Mouse (Mus musculus) ES-E14 (cell line): Measurements from ENCODE around the gene Ostm1. TPM values are rescaled to one million over a fixed set of nuclear protein-coding genes. Genes with fewer than 3 reads are reported as not detected.

Experiments
- DNase-seq: peaks from one replicate; pipeline ENCODE4 v3.0.0-alpha.2; 2013; ENCODE audit warnings: low read depth, low spot score
- H3K27ac ChIP-seq: 2 replicates; pipeline ENCODE4 v1.5.1; 2012; ENCODE audit warnings: low read depth, mild to moderate bottlenecking, low read length, moderate library complexity, mixed read lengths; ENCODE audit not compliant: poor library complexity, insufficient read depth, severe bottlenecking
- H3K36me3 ChIP-seq: 2 replicates; pipeline ENCODE4 v1.6.1; 2012; ENCODE audit warnings: mild to moderate bottlenecking, low read length, moderate library complexity, mixed read lengths; ENCODE audit not compliant: control insufficient read depth, poor library complexity, insufficient read depth, severe bottlenecking
- H3K4me1 ChIP-seq, 2 experiments: fragments of 150-350 bp in 1 of 2; sonication (generic) in 1 of 2; 2 replicates each; pipeline ENCODE4 v1.6.1; 2012; ENCODE audit warnings: low read length in 2 of 2, mild to moderate bottlenecking in 1 of 2, mixed read lengths in 1 of 2; ENCODE audit not compliant: control insufficient read depth in 2 of 2, insufficient read depth in 2 of 2, poor library complexity in 1 of 2
- H3K4me3 ChIP-seq, 2 experiments: fragments of 150-350 bp in 1 of 2; sonication (generic) in 1 of 2; 2 replicates each; pipeline ENCODE4 v1.5.1; 2012; ENCODE audit warnings: low read length in 2 of 2, low read depth in 1 of 2, mild to moderate bottlenecking in 1 of 2, mixed read lengths in 1 of 2; ENCODE audit not compliant: insufficient read depth in 1 of 2, poor library complexity in 1 of 2, severe bottlenecking in 1 of 2
- H3K9ac ChIP-seq: 2 replicates; pipeline ENCODE4 v1.6.1; 2012; ENCODE audit warnings: low read depth, mild to moderate bottlenecking, low read length, mixed read lengths; ENCODE audit not compliant: poor library complexity, insufficient read depth, severe bottlenecking
- H3K9me3 ChIP-seq: fragments of 150-350 bp; sonication (generic); 2 replicates; pipeline ENCODE4 v1.6.1; 2012; ENCODE audit warnings: low read depth, mild to moderate bottlenecking, low read length; ENCODE audit not compliant: control insufficient read depth, insufficient read depth
- CHD2 ChIP-seq: IDR thresholded peaks from 2 replicates; pipeline ENCODE4 v1.6.1; 2014; ENCODE audit warnings: mild to moderate bottlenecking, low read depth, low read length, inconsistent platforms
- HCFC1 ChIP-seq: IDR thresholded peaks from 2 replicates; pipeline ENCODE4 v1.6.1; 2012; ENCODE audit warnings: low read length, inconsistent platforms, borderline replicate concordance; ENCODE audit not compliant: insufficient read depth
- MAFK ChIP-seq: IDR thresholded peaks from 2 replicates; pipeline ENCODE4 v1.6.1; 2014; ENCODE audit warnings: mild to moderate bottlenecking, low read depth, low read length, inconsistent platforms; ENCODE audit not compliant: insufficient read depth
- ZC3H11A ChIP-seq: IDR thresholded peaks from 2 replicates; pipeline ENCODE4 v1.6.1; 2012; ENCODE audit warnings: low read depth, mild to moderate bottlenecking, inconsistent platforms, low read length, borderline replicate concordance
- ZNF384 ChIP-seq: IDR thresholded peaks from 2 replicates; pipeline ENCODE4 v1.6.1; 2012; ENCODE audit warnings: low read depth, low read length, inconsistent platforms
- in situ Hi-C, 2 experiments: fragments of 600-800 bp; cut with MboI; formaldehyde crosslinking; loops; one replicate each; pipeline ENCODE4 v1.15.1; 2025; ENCODE audit warnings: low sequenced_read_pairs in 2 of 2, inconsistent platforms in 1 of 2; ENCODE audit not compliant: unreplicated experiment in 2 of 2
- total RNA-seq: library from RNA; depleted of rRNA; stranded (reverse); fragments of 300-350 nt; gene quantifications from 2 replicates; pipeline ENCODE4 v1.2.3, GENCODE M21; 2012

The Ostm1 gene
- total RNA-seq, 1 experiment, result 19.7 TPM

- no peak for TF ChIP-seq ZC3H11A
- Histone ChIP-seq H3K9ac (no peak overlapping the region), H3K36me3 (no peaks in the 10 kb centered on the region), H3K9me3 (no peaks in the 10 kb centered on the region), H3K27ac (no peak overlapping the region), H3K4me1 (no peaks in the 10 kb centered on the region), H3K4me3 (no peak overlapping the region)
- no peak for DNase-seq
- in situ Hi-C loops, result loop anchor here in 1 of 2 experiments (25.0 kb wide), 1 partner anchor 289 kb away; no protein-coding TSS in a partner anchor
Observed at GRCm38 (mm10) chr10:42601556-42601955, 17.9 kb downstream of the Ostm1 start.

GRCm38 (mm10) chr10:42604874-42605273, 21.3 kb downstream of the Ostm1 start:
- no peak overlapping the region for H3K27ac ChIP-seq
- no peaks in the 10 kb centered on the region for H3K36me3 ChIP-seq
- TF ChIP-seq ZNF384 (no peak), ZC3H11A (peak; percentile 69; the same call in 1 of the 2 replicates)
- H3K9me3 ChIP-seq, result no peaks in the 10 kb centered on the region
- H3K9ac ChIP-seq, result no peak overlapping the region
- H3K4me3 ChIP-seq, result no peak overlapping the region
- in situ Hi-C loops, result loop anchor here in 1 of 2 experiments (25.0 kb wide), 1 partner anchor 293 kb away; no protein-coding TSS in a partner anchor
- H3K4me1 ChIP-seq, result no peaks in the 10 kb centered on the region
- DNase-seq, result no peak

- Histone ChIP-seq H3K4me3 (no peak overlapping the region), H3K9ac (no peak overlapping the region), H3K27ac (no peak overlapping the region), H3K9me3 (no peaks in the 10 kb centered on the region), H3K4me1 (no peaks in the 10 kb centered on the region), H3K36me3 (no peaks in the 10 kb centered on the region)
- TF ChIP-seq ZNF384 (no peak), CHD2 (no peak), ZC3H11A (no peak), HCFC1 (no peak), MAFK (no peak)
- DNase-seq, result no peak
- in situ Hi-C loops, result loop anchor here in 1 of 2 experiments (25.0 kb wide), 1 partner anchor 294 kb away; no protein-coding TSS in a partner anchor
Observed at GRCm38 (mm10) chr10:42606757-42607156, 23.1 kb downstream of the Ostm1 start.

GRCm38 (mm10) chr10:42613075-42613474, 29.5 kb downstream of the Ostm1 start:
- Histone ChIP-seq H3K4me3 (no peak overlapping the region), H3K9me3 (no peaks in the 10 kb centered on the region), H3K27ac (no peak overlapping the region), H3K36me3 (no peaks in the 10 kb centered on the region), H3K4me1 (no peaks in the 10 kb centered on the region), H3K9ac (no peak overlapping the region)
- TF ChIP-seq CHD2 (no peak), ZC3H11A (no peak), HCFC1 (no peak), ZNF384 (no peak), MAFK (no peak)
- no peak for DNase-seq
- in situ Hi-C loops, result loop anchor here in 1 of 2 experiments (25.0 kb wide), 1 partner anchor 301 kb away; no protein-coding TSS in a partner anchor
